Mouse (Mus musculus): ENCODE measurements around the gene Rap1gap. TPM values are rescaled to one million over a fixed set of nuclear protein-coding genes. Genes with fewer than 3 reads are reported as not detected.
A peak's percentile ranks its signal among the peaks of the same experiment; 100 is the strongest.

Rap1gap gene
- polyA plus RNA-seq, 1 experiment from 2014 or later, result 3.9 TPM

DNA sequence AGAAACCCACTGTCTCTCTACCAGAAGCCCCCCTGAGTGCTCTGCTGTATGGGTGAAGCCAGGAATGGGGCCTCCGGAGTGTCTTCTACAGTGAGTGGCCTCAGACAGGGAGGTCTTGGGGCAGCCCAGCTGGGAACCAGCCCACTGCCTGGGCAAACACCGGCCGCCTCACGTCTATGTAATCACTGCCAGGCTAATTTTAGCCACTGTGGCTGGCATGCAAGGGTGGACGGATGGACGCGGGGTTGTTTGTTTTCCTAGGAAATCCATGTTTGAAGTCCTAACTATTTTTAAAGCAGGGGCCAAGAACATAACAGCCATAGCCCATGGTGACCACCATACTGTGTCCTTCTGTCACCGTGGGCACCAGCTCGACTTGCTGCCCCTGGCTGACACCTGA is 85.6 kb downstream of the Rap1gap start:
- no peak overlapping the region for H3K4me3 ChIP-seq (ENCODE audit: control insufficient read depth in 1 of 2, insufficient read depth in 1 of 2, low read depth in 1 of 2, low read length in 2 of 2)
- peaks cover 19 to 26% of the 10 kb centered on the region in 2 experiments for H3K4me1 ChIP-seq (ENCODE audit: control insufficient read depth in 2 of 2, insufficient read depth in 2 of 2, low read length in 2 of 2)
- H3K9ac ChIP-seq (ENCODE audit: low read length), result no peak overlapping the region
- no peak overlapping the region for H3K4me2 ChIP-seq (ENCODE audit: low read length)
- ATAC-seq (ENCODE audit: insufficient number of reproducible peaks, insufficient read depth, low FRiP score, low read depth), result no peak
- H3K27ac ChIP-seq (replicated peaks in 1 of 2; ENCODE audit: control insufficient read depth in 1 of 2, insufficient read depth in 1 of 2, low read depth in 2 of 2, low read length in 2 of 2), result no peak overlapping the region
- 41% methylated on average over 9 of the region's 9 CpGs for WGBS
- no peaks in the 10 kb centered on the region for H3K36me3 ChIP-seq (ENCODE audit: control insufficient read depth, insufficient read depth, low read length)
- no peaks in the 10 kb centered on the region for H3K9me3 ChIP-seq (ENCODE audit: control insufficient read depth, low read length)
- no peaks in the 10 kb centered on the region for H3K27me3 ChIP-seq (ENCODE audit: control insufficient read depth, insufficient read depth, low read length)

GRCm38 (mm10) chr4:137751310-137751709 is 86.8 kb downstream of the Rap1gap start:
- no peaks in the 10 kb centered on the region for H3K27me3 ChIP-seq (ENCODE audit: control insufficient read depth, insufficient read depth, low read length)
- H3K4me2 ChIP-seq (ENCODE audit: low read length), result peak overlapping the region; percentile 23; the same call in 1 of the 2 replicates
- H3K36me3 ChIP-seq (ENCODE audit: control insufficient read depth, insufficient read depth, low read length), result no peaks in the 10 kb centered on the region
- H3K4me1 ChIP-seq (ENCODE audit: control insufficient read depth in 2 of 2, insufficient read depth in 2 of 2, low read length in 2 of 2), result peaks cover 19 to 26% of the 10 kb centered on the region in 2 experiments
- no peak overlapping the region for H3K4me3 ChIP-seq (ENCODE audit: control insufficient read depth in 1 of 2, insufficient read depth in 1 of 2, low read depth in 1 of 2, low read length in 2 of 2)
- H3K9ac ChIP-seq (ENCODE audit: low read length), result no peak overlapping the region
- H3K27ac ChIP-seq (replicated peaks in 1 of 2; ENCODE audit: control insufficient read depth in 1 of 2, insufficient read depth in 1 of 2, low read depth in 2 of 2, low read length in 2 of 2), result peak overlapping the region in 1 of 2 experiments; percentile 17; a peak in 1 of 4 replicates
- no peak for ATAC-seq (ENCODE audit: insufficient number of reproducible peaks, insufficient read depth, low FRiP score, low read depth)
- no peaks in the 10 kb centered on the region for H3K9me3 ChIP-seq (ENCODE audit: control insufficient read depth, low read length)
- WGBS, result 48% methylated on average over 8 of the region's 8 CpGs

DNA sequence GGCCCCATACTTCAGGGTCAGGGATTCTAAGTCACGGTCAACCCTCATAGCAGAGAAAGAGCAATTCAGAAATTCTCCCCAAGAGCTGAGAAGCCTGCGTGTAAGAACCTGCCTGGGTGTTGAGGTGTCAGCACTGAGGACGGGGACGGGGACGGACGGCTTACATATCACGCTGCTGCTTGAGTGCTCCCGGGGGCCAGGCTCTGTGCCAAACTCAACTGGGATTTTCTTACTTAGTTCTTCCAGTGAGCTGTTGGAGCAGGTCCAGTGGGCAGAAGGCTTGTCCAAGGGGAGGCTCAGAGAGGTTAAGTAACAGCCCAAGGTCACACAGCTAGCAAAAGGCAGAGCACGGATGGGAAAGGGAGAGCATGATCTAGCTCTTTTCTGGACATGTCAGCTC is 87.2 kb downstream of the Rap1gap start:
- no peak overlapping the region for H3K4me3 ChIP-seq (ENCODE audit: control insufficient read depth in 1 of 2, insufficient read depth in 1 of 2, low read depth in 1 of 2, low read length in 2 of 2)
- peak overlapping the region; percentile 23; the same call in 1 of the 2 replicates for H3K4me2 ChIP-seq (ENCODE audit: low read length)
- no peaks in the 10 kb centered on the region for H3K27me3 ChIP-seq (ENCODE audit: control insufficient read depth, insufficient read depth, low read length)
- 17% methylated on average over 9 of the region's 9 CpGs for WGBS
- peaks cover 19 to 26% of the 10 kb centered on the region in 2 experiments for H3K4me1 ChIP-seq (ENCODE audit: control insufficient read depth in 2 of 2, insufficient read depth in 2 of 2, low read length in 2 of 2)
- H3K36me3 ChIP-seq (ENCODE audit: control insufficient read depth, insufficient read depth, low read length), result no peaks in the 10 kb centered on the region
- H3K9me3 ChIP-seq (ENCODE audit: control insufficient read depth, low read length), result no peaks in the 10 kb centered on the region
- peak overlapping the region in 1 of 2 experiments; percentile 17; a peak in 1 of 4 replicates for H3K27ac ChIP-seq (replicated peaks in 1 of 2; ENCODE audit: control insufficient read depth in 1 of 2, insufficient read depth in 1 of 2, low read depth in 2 of 2, low read length in 2 of 2)
- peak; percentile 20; the same call in 1 of the 2 replicates for ATAC-seq (ENCODE audit: insufficient number of reproducible peaks, insufficient read depth, low FRiP score, low read depth)
- H3K9ac ChIP-seq (ENCODE audit: low read length), result no peak overlapping the region

DNA sequence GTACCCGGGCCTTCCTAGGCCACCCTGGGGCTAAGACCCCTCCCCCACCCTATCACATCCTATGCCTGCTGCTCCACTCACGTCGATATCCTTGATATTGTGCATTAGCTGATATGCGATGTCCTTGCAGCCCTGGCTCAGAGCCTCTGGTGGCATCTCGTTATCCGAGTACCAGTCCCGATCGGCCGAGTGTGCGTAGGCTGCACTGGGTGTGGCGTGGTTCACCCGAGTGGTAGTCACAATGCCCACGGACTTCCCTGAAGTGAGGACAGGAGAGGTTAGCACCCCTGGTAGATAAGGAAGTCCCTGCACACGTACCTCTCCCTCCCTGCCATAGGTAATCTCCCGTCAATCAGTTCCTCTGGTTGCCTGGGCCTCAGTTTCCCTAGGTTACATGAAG is 87.9 kb downstream of the Rap1gap start:
- Histone ChIP-seq H3K27me3 (ENCODE audit: control insufficient read depth, insufficient read depth, low read length) (no peaks in the 10 kb centered on the region), H3K9ac (ENCODE audit: low read length) (no peak overlapping the region), H3K4me1 (ENCODE audit: control insufficient read depth in 2 of 2, insufficient read depth in 2 of 2, low read length in 2 of 2) (peaks cover 19 to 26% of the 10 kb centered on the region in 2 experiments), H3K4me2 (ENCODE audit: low read length) (no peak overlapping the region), H3K36me3 (ENCODE audit: control insufficient read depth, insufficient read depth, low read length) (no peaks in the 10 kb centered on the region), H3K9me3 (ENCODE audit: control insufficient read depth, low read length) (no peaks in the 10 kb centered on the region), H3K4me3 (ENCODE audit: control insufficient read depth in 1 of 2, insufficient read depth in 1 of 2, low read depth in 1 of 2, low read length in 2 of 2) (no peak overlapping the region), H3K27ac (replicated peaks in 1 of 2; ENCODE audit: control insufficient read depth in 1 of 2, insufficient read depth in 1 of 2, low read depth in 2 of 2, low read length in 2 of 2) (no peak overlapping the region)
- WGBS, result 72% methylated on average over 15 of the region's 15 CpGs
- ATAC-seq (ENCODE audit: insufficient number of reproducible peaks, insufficient read depth, low FRiP score, low read depth), result no peak

DNA sequence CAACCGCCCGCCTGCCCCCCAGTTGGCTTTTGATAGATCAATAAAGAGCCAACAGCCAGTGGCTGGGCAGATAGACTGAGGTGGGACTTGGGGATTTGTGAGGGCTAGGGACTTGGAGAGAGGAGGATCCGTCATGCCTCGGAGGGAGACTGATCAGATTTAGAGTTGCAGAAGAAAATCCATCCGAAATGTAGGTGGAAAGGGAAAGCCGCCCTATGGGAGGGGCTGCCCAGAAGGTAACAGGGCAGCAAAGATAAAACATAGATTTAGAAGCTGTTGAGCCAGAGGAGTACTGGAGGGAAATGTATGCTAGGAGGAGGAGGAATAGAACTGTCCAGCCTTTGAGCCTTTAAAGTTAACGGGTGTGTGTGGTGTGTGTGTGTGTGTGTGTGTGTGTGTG is 88.7 kb downstream of the Rap1gap start:
- Histone ChIP-seq H3K4me3 (ENCODE audit: control insufficient read depth in 1 of 2, insufficient read depth in 1 of 2, low read depth in 1 of 2, low read length in 2 of 2) (no peak overlapping the region), H3K36me3 (ENCODE audit: control insufficient read depth, insufficient read depth, low read length) (no peaks in the 10 kb centered on the region), H3K4me2 (ENCODE audit: low read length) (no peak overlapping the region), H3K9me3 (ENCODE audit: control insufficient read depth, low read length) (no peaks in the 10 kb centered on the region), H3K4me1 (ENCODE audit: control insufficient read depth in 2 of 2, insufficient read depth in 2 of 2, low read length in 2 of 2) (peaks cover 19 to 26% of the 10 kb centered on the region in 2 experiments), H3K27ac (replicated peaks in 1 of 2; ENCODE audit: control insufficient read depth in 1 of 2, insufficient read depth in 1 of 2, low read depth in 2 of 2, low read length in 2 of 2) (no peak overlapping the region), H3K9ac (ENCODE audit: low read length) (no peak overlapping the region), H3K27me3 (ENCODE audit: control insufficient read depth, insufficient read depth, low read length) (no peaks in the 10 kb centered on the region)
- no peak for ATAC-seq (ENCODE audit: insufficient number of reproducible peaks, insufficient read depth, low FRiP score, low read depth)
- 85% methylated on average over 7 of the region's 7 CpGs for WGBS

GRCm38 (mm10) chr4:137754446-137754845 is 89.9 kb downstream of the Rap1gap start:
- Histone ChIP-seq H3K9ac (ENCODE audit: low read length) (no peak overlapping the region), H3K4me2 (ENCODE audit: low read length) (no peak overlapping the region), H3K27me3 (ENCODE audit: control insufficient read depth, insufficient read depth, low read length) (no peaks in the 10 kb centered on the region), H3K27ac (replicated peaks in 1 of 2; ENCODE audit: control insufficient read depth in 1 of 2, insufficient read depth in 1 of 2, low read depth in 2 of 2, low read length in 2 of 2) (no peak overlapping the region), H3K36me3 (ENCODE audit: control insufficient read depth, insufficient read depth, low read length) (no peaks in the 10 kb centered on the region), H3K9me3 (ENCODE audit: control insufficient read depth, low read length) (no peaks in the 10 kb centered on the region), H3K4me3 (ENCODE audit: control insufficient read depth in 1 of 2, insufficient read depth in 1 of 2, low read depth in 1 of 2, low read length in 2 of 2) (no peak overlapping the region), H3K4me1 (ENCODE audit: control insufficient read depth in 2 of 2, insufficient read depth in 2 of 2, low read length in 2 of 2) (peaks cover 19 to 26% of the 10 kb centered on the region in 2 experiments)
- WGBS, result 75% methylated on average over 2 of the region's 2 CpGs
- ATAC-seq (ENCODE audit: insufficient number of reproducible peaks, insufficient read depth, low FRiP score, low read depth), result no peak

- H3K4me3 ChIP-seq (ENCODE audit: control insufficient read depth in 1 of 2, insufficient read depth in 1 of 2, low read depth in 1 of 2, low read length in 2 of 2), result no peak overlapping the region
- H3K4me2 ChIP-seq (ENCODE audit: low read length), result no peak overlapping the region
- H3K27me3 ChIP-seq (ENCODE audit: control insufficient read depth, insufficient read depth, low read length), result no peaks in the 10 kb centered on the region
- H3K9ac ChIP-seq (ENCODE audit: low read length), result no peak overlapping the region
- H3K36me3 ChIP-seq (ENCODE audit: control insufficient read depth, insufficient read depth, low read length), result no peaks in the 10 kb centered on the region
- H3K4me1 ChIP-seq (ENCODE audit: control insufficient read depth in 2 of 2, insufficient read depth in 2 of 2, low read length in 2 of 2), result peaks cover 5 to 7% of the 10 kb centered on the region in 2 experiments
- no peak for ATAC-seq (ENCODE audit: insufficient number of reproducible peaks, insufficient read depth, low FRiP score, low read depth)
- H3K9me3 ChIP-seq (ENCODE audit: control insufficient read depth, low read length), result no peaks in the 10 kb centered on the region
- H3K27ac ChIP-seq (replicated peaks in 1 of 2; ENCODE audit: control insufficient read depth in 1 of 2, insufficient read depth in 1 of 2, low read depth in 2 of 2, low read length in 2 of 2), result no peak overlapping the region
- WGBS, result 83% methylated on average over 9 of the region's 9 CpGs
Observed at GRCm38 (mm10) chr4:137762886-137763285, 98.4 kb downstream of the Rap1gap start.

DNA sequence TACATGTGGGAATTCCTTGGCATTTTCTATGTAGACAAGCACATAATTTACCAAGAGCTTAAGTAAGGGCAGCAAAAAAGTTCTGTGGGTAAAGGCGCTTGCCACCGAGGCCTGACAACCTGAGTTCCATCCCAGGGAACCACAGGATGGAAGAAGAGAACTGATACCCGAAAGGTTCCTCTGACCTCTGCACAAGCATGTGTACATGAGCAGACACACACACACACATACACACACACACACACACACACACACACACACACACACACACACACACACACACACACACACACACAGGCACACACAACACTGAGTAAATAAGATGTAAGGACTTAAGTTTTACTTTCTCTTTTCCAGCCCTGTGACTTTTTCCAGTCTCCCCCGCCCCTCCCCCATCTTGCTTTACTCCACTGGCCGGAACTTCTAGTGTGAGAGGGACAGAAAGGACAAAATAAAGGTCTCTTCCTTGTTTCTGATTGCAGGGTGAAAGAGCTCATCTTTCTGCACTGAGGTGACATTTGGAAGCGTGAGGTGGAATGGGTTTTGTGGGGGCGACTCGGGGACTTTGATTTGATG is 99.5 kb downstream of the Rap1gap start:
- H3K27ac ChIP-seq (replicated peaks in 1 of 2; ENCODE audit: control insufficient read depth in 1 of 2, insufficient read depth in 1 of 2, low read depth in 2 of 2, low read length in 2 of 2), result no peak overlapping the region
- H3K4me2 ChIP-seq (ENCODE audit: low read length), result no peak overlapping the region
- ATAC-seq (ENCODE audit: insufficient number of reproducible peaks, insufficient read depth, low FRiP score, low read depth), result no peak
- WGBS, result 56% methylated on average over 8 of the region's 8 CpGs
- peaks cover 5 to 7% of the 10 kb centered on the region in 2 experiments for H3K4me1 ChIP-seq (ENCODE audit: control insufficient read depth in 2 of 2, insufficient read depth in 2 of 2, low read length in 2 of 2)
- no peak overlapping the region for H3K4me3 ChIP-seq (ENCODE audit: control insufficient read depth in 1 of 2, insufficient read depth in 1 of 2, low read depth in 1 of 2, low read length in 2 of 2)
- H3K9ac ChIP-seq (ENCODE audit: low read length), result no peak overlapping the region
- no peaks in the 10 kb centered on the region for H3K9me3 ChIP-seq (ENCODE audit: control insufficient read depth, low read length)
- H3K27me3 ChIP-seq (ENCODE audit: control insufficient read depth, insufficient read depth, low read length), result no peaks in the 10 kb centered on the region
- no peaks in the 10 kb centered on the region for H3K36me3 ChIP-seq (ENCODE audit: control insufficient read depth, insufficient read depth, low read length)

All from heart, embryonic 14.5 days (tissue).